Mouse (Mus musculus) left cerebral cortex, adult 18-20 months (tissue): ENCODE results near the gene B9d1. TPM values are rescaled to one million over a fixed set of nuclear protein-coding genes. Genes with fewer than 3 reads are reported as not detected.

Experiments
- DNase-seq, 2 experiments: peaks; one replicate each; pipeline ENCODE4 v3.0.0; 2021 to 2022; ENCODE audit warnings: low spot score in 2 of 2, mixed read lengths in 1 of 2
- total RNA-seq, 2 experiments: library from RNA; stranded (reverse); gene quantifications; 2 replicates each; pipeline ENCODE4 v1.2.3; 2021

Gene B9d1
- total RNA-seq, 2 experiments from 2014 or later = 43.4 to 43.8 TPM

GRCm38 (mm10) chr11:61487936-61488335 lies 17.0 kb upstream of the B9d1 start:
- DNase-seq = no peak

- no peak for DNase-seq
These were observed 15.9 kb upstream of the B9d1 start for GRCm38 (mm10) chr11:61489085-61489484.

GRCm38 (mm10) chr11:61489874-61490273 lies 15.1 kb upstream of the B9d1 start:
- DNase-seq = no peak

GRCm38 (mm10) chr11:61490944-61491520 lies 13.9 kb upstream of the B9d1 start:
- no peak for DNase-seq

GRCm38 (mm10) chr11:61492749-61493401 lies 12.1 kb upstream of the B9d1 start:
- no peak for DNase-seq

GRCm38 (mm10) chr11:61493525-61494128 lies 11.3 kb upstream of the B9d1 start:
- peak; percentile 39 to 47 for DNase-seq

- DNase-seq = peak; percentile 91 to 97
These were observed 10.6 kb upstream of the B9d1 start, which contains the start of gene Mapk7 for GRCm38 (mm10) chr11:61494129-61494997. TSS of gene Mapk7 (minus strand) at chr11:61494406.

- DNase-seq = no peak
These were observed 9.4 kb upstream of the B9d1 start for GRCm38 (mm10) chr11:61495528-61495927.

- DNase-seq = no peak
These were observed 7.5 kb upstream of the B9d1 start for GRCm38 (mm10) chr11:61497490-61497889.

- DNase-seq = no peak
These were observed 6.0 kb upstream of the B9d1 start for GRCm38 (mm10) chr11:61498736-61499504.

GRCm38 (mm10) chr11:61503933-61504332 lies 1.0 kb upstream of the B9d1 start:
- DNase-seq = no peak

- DNase-seq = peak in 1 of 2 experiments; percentile 37
These were observed 10.0 kb downstream of the B9d1 start for GRCm38 (mm10) chr11:61514953-61515352.

- DNase-seq = no peak
These were observed 13.0 kb downstream of the B9d1 start for GRCm38 (mm10) chr11:61517971-61518370.

- no peak for DNase-seq
These were observed 13.9 kb downstream of the B9d1 start for GRCm38 (mm10) chr11:61518871-61519270.

- no peak for DNase-seq
These were observed 14.7 kb downstream of the B9d1 start for GRCm38 (mm10) chr11:61519484-61520107.

GRCm38 (mm10) chr11:61526872-61527271 lies 21.9 kb downstream of the B9d1 start:
- DNase-seq = peak in 1 of 2 experiments; percentile 33

- no peak for DNase-seq
These were observed 24.3 kb downstream of the B9d1 start for GRCm38 (mm10) chr11:61529268-61529713.

- no peak for DNase-seq
These were observed 27.9 kb downstream of the B9d1 start for GRCm38 (mm10) chr11:61532820-61533219.

GRCm38 (mm10) chr11:61533571-61533970 lies 28.6 kb downstream of the B9d1 start:
- no peak for DNase-seq

GRCm38 (mm10) chr11:61535530-61535929 lies 30.6 kb downstream of the B9d1 start:
- no peak for DNase-seq
